Mouse (Mus musculus) left cerebral cortex, postnatal 25 days (tissue): ENCODE measurements around the gene Mfge8. TPM values are rescaled to one million over a fixed set of nuclear protein-coding genes. Genes with fewer than 3 reads are reported as not detected.
A peak's percentile ranks its signal among the peaks of the same experiment; 100 is the strongest.

Experiments used
- DNase-seq, 2 experiments: peaks; one replicate each; pipeline ENCODE4 v3.0.0; 2022; ENCODE audit warnings: low spot score in 2 of 2, mixed read lengths in 1 of 2
- intact Hi-C: fragments of 180-260 bp; cut with DNase I; formaldehyde crosslinking; loops from one replicate; pipeline ENCODE4 v1.15.1; 2025
- total RNA-seq, 2 experiments: library from RNA; stranded (reverse); gene quantifications; 2 replicates each; pipeline ENCODE4 v1.2.3; 2021

Gene Mfge8
- 100 to 1,000 TPM; 170 to 197 TPM for total RNA-seq

GRCm38 (mm10) chr7:79148711-79149266 lies at the start of gene Mfge8:
Mfge8 (minus strand) TSS chr7:79149060.
- DNase-seq = peak; percentile 64
- intact Hi-C loops = no loop called here

GRCm38 (mm10) chr7:79194560-79195413 lies 45.9 kb upstream of the Mfge8 start:
- peak; percentile 68 to 81 for DNase-seq
- intact Hi-C loops = no loop called here

- intact Hi-C loops = no loop called here
- DNase-seq = no peak
Measured at GRCm38 (mm10) chr7:79193936-79194335, 45.1 kb upstream of the Mfge8 start.

GRCm38 (mm10) chr7:79191501-79191900 lies 42.6 kb upstream of the Mfge8 start:
- intact Hi-C loops = no loop called here
- DNase-seq = no peak

GRCm38 (mm10) chr7:79190592-79190991 lies 41.7 kb upstream of the Mfge8 start:
- DNase-seq = no peak
- intact Hi-C loops = no loop called here

- no peak for DNase-seq
- intact Hi-C loops = no loop called here
Measured at GRCm38 (mm10) chr7:79189211-79189610, 40.4 kb upstream of the Mfge8 start.

- intact Hi-C loops = no loop called here
- DNase-seq = no peak
Measured at GRCm38 (mm10) chr7:79187591-79187990, 38.7 kb upstream of the Mfge8 start.

- intact Hi-C loops = no loop called here
- no peak for DNase-seq
Measured at GRCm38 (mm10) chr7:79183417-79183816, 34.6 kb upstream of the Mfge8 start.

GRCm38 (mm10) chr7:79173800-79174199 lies 24.9 kb upstream of the Mfge8 start:
- intact Hi-C loops = no loop called here
- no peak for DNase-seq

GRCm38 (mm10) chr7:79171782-79172181 lies 22.9 kb upstream of the Mfge8 start:
- no peak for DNase-seq
- intact Hi-C loops = no loop called here

- DNase-seq = no peak
- intact Hi-C loops = no loop called here
Measured at GRCm38 (mm10) chr7:79167006-79167562, 18.2 kb upstream of the Mfge8 start.

GRCm38 (mm10) chr7:79159406-79159805 lies 10.5 kb upstream of the Mfge8 start:
- intact Hi-C loops = no loop called here
- DNase-seq = no peak

- DNase-seq = no peak
- intact Hi-C loops = no loop called here
Measured at GRCm38 (mm10) chr7:79149522-79149921, 662 bp upstream of the Mfge8 start.

GRCm38 (mm10) chr7:79147931-79148653 lies 768 bp downstream of the Mfge8 start:
- intact Hi-C loops = no loop called here
- no peak for DNase-seq

GRCm38 (mm10) chr7:79147011-79147837 lies 1.6 kb downstream of the Mfge8 start:
- intact Hi-C loops = no loop called here
- DNase-seq = no peak

- intact Hi-C loops = loop anchor here (1.0 to 2.0 kb wide), 2 partner anchors 87 to 210 kb away; no protein-coding TSS in a partner anchor
- peak; percentile 78 to 83 for DNase-seq
Measured at GRCm38 (mm10) chr7:79140897-79141296, 8.0 kb downstream of the Mfge8 start.

GRCm38 (mm10) chr7:79139891-79140591 lies 8.8 kb downstream of the Mfge8 start:
- intact Hi-C loops = loop anchor here (2.0 kb wide), 1 partner anchor 211 kb away; no protein-coding TSS in a partner anchor
- DNase-seq = no peak

- no peak for DNase-seq
- intact Hi-C loops = no loop called here
Measured at GRCm38 (mm10) chr7:79139328-79139824, 9.5 kb downstream of the Mfge8 start.

- no peak for DNase-seq
Measured at GRCm38 (mm10) chr7:79133391-79133790, 15.5 kb downstream of the Mfge8 start.

More at GRCm38 (mm10) chr7:79133391-79133790, 15.5 kb downstream of the Mfge8 start:
- intact Hi-C loops = no loop called here
